Mouse (Mus musculus) frontal cortex, adult 2 months (tissue): ENCODE results near the gene Cox8b. TPM values are rescaled to one million over a fixed set of nuclear protein-coding genes. Genes with fewer than 3 reads are reported as not detected.

ENCODE experiments used
- DNase-seq, 2 experiments: peaks; one replicate each; pipeline ENCODE4 v3.0.0; 2022; ENCODE audit warnings: low spot score in 1 of 2; ENCODE audit errors: extremely low spot score in 1 of 2
- polyA plus RNA-seq: library from polyadenylated mRNA; depleted of rRNA; stranded (reverse); fragments of >200 nt; gene quantifications from 2 replicates; pipeline ENCODE4 v1.2.3, GENCODE M21; 2012; rRNA removed

Cox8b gene
- polyA plus RNA-seq, 1 experiment: 0.76 TPM

DNA sequence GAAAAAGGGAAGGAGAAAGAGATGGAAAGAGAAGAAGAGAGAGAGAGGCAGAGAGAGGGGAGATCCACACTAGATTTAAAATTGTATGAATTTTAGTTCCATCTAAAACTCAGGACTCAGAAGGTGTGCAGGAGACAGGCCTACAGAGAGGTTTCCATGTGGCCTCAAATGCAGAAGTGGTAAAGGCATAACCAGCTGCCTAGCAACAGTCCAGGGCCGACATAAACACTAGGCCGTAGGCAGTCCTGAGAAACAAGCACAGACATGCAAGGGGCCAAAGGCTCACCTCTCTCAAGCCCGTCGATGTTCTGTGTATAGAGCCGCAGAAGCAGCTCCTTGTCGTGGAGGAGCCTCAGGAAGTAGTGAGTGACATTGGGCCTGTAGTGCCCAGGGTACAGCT, 22.9 kb downstream of the Cox8b start:
- no peak for DNase-seq

GRCm38 (mm10) chr7:140874224-140874623, 26.0 kb downstream of the Cox8b start:
- DNase-seq: no peak

DNA sequence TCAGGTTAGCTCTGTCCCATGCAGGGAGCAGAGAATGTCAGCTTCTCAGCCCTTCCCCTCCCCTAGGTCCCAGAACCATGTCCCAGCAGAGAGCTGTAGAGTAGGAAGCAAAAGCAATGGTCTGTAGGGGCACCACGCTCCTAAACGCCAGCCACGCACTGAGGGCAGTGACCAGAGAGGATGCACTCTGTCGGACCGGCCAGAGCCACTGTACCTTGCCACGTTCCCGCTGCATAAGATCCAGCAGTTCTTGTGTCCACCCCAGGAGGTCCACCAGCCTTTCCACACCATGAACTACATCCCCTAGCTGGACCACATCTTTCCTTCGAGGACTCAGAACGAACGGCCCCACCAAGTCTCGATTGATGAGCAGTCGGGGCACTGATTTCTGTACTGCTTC, 35.5 kb downstream of the Cox8b start:
- no peak for DNase-seq

DNA sequence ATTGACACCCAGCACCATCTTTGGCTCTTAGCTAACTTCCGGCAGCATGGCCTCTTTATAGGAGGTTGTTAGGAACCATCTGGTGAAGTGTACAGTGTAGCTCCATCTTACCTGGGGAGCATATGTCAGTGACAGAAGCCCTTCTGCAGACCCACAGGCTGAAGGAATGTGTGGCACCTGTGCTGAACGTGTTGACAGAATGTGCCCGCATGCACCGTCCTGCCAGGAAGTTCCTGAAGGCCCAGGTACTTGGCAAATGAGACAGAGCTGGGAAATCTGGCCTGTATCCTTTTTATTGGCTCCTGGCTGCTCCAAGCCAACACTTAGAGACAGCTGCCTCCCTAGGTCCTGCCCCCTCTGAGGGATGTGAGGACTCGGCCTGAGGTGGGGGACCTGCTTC, 39.5 kb downstream of the Cox8b start:
- DNase-seq: no peak

- DNase-seq: no peak
These were observed 40.2 kb downstream of the Cox8b start for GRCm38 (mm10) chr7:140859997-140860396.

DNA sequence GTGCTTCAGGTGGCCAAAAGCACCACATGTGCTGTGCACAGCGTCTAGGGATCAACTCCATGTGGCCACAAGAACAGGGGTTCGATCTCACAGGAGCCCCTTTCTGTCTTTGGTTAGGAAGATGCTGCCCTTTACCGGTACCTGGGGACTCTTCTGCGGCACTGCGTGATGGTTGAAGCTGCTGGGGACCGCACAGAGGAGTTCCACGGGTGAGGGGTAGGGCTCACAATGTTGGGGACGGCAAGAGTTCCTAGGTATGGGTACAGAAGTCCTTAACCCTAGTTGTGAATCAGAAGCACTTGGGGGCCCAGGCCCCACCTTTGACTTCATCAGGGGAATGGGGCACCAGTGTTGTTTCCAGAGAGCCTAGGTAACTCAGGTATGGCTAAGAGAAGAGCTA, 41.5 kb downstream of the Cox8b start:
- DNase-seq: no peak

DNA sequence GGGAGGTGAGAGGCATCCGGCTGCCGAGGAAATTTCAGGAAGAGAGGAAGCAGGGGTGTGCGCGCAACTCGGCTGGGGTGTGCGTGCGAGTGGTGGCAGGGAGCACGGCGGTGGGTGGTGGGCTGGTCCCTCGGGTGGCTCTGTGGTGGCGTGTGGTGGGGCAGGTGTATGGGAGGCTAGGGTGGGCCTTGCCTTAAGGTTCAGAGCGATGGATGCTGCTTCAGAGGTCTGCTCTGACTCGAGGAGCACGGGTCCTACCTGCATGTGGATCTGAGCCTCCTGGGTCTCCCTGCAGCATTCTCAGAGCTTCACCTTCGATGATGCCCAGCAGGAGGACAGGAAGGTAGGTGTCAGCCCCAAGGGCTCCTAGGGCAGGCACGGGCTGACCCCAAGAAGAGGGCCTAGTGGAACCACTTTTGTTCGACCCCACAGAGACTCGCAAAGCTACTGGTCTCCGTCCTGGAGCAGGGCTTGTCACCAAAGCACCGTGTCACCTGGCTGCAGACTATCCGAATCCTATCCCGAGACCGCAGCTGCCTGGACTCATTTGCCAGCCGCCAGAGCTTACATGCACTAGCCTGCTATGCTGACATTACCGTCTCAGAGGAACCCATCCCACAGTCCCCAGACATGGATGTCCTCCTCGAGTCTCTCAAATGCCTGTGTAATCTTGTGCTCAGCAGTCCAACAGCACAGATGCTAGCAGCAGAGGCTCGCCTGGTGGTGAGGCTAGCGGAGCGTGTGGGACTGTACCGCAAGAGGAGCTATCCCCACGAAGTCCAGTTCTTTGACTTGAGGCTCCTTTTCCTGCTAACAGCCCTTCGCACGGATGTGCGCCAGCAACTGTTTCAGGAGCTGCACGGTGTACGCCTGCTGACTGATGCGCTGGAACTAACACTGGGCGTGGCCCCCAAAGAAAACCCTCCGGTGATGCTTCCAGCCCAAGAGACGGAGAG, 42.4 kb downstream of the Cox8b start, which contains the start of gene Bet1l:
Gene Bet1l, minus strand, starts transcription at position 28 of the 956 bp plus-strand sequence.
- no peak for DNase-seq

GRCm38 (mm10) chr7:140856785-140857549, 43.3 kb downstream of the Cox8b start, which contains the start of gene Ric8a:
TSS of gene Ric8a (plus strand) at chr7:140856957.
- DNase-seq: peak; percentile 81 to 90

DNA sequence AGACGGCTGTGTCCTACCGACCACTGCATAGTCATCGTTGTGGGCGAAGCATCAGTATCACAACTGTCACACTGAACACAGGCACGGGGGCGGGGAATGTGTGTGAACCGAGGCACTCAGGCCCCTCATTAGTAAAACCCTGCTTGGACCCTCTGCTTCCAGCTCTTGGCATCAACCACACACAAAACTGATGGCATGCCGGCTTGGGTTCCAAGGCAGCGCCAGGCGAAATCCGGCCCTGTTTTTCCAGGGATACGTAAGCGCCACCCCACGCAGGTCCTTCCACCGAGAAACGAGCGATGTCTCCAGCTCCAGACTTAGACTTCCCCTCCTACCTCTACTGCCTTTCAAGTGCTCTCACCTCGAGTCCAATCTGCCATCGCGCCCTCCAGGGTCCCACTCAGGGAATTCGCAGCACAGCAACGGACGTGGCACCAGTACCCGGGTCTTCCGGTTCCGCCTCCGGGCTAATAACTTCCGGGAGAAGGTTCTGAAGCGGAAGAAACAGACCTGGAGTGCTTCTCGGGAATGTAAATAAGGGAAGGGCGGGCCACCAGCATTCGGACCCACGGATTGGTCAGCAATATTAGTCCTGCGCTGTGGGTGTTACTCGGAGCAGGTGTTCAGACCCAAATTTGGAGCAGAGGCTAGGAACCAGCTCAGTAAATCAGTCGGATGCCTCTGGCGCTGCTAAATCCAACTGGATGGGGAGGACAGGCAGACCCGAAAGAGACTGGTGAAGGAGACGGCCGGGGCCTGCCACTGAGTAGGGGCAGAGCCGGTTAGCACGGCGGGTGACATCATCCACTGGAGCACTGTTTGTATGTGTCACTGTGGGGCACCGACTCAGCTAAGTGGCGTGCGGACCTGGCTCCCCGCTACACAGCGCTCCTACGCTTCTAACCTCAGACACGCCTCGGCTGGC, 44.1 kb downstream of the Cox8b start, which contains the start of gene Gm45785:
Gene Gm45785, minus strand, starts transcription at position 472 of the 925 bp plus-strand sequence.
- peak; percentile 86 to 88 for DNase-seq

- DNase-seq: no peak
These were observed 45.1 kb downstream of the Cox8b start for GRCm38 (mm10) chr7:140855181-140855580.

DNA sequence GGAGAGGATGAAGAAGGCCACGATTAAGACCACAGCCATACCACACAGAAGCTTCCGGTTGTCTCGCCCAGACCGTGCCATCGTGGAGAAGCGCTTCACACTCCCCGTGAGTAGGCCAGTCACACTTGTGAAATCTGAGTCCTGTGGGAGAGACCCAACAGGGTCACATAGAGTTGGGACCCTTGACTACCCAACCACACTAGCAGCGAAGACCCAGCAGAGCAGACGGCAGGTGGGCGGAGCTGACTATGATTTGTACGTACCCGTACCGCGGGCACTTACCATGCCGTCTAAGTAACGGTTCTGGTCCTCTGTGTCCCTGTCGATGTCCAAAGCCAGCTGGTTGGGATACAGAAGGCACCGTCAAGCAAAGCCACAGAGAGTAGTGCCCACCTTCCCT, 45.8 kb downstream of the Cox8b start:
- no peak for DNase-seq

DNA sequence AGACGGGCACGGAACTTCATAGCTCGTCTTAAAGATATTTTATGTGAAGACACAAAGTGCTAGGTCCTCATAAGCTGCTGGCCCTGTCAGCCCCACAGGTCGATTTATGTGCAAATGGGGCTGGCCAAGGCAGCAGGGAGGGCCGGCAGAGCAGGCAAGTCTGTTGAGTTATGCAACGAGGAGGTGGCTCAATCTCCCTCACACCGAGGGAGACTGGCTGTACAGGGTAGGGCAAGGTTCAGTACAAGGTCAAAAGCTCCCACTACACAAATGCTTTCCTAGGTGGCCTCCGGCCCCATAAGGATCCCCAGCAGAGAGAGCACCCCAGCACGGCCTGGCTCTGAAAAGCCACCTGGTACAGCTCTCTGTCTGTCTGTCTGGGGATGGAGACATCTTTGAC, 46.9 kb downstream of the Cox8b start:
- no peak for DNase-seq

- DNase-seq: no peak
These were observed 48.3 kb downstream of the Cox8b start for GRCm38 (mm10) chr7:140851916-140852315.

Other genes with a start within 250 kb of the Cox8b start
- 0.04 and 0.21 TPM in 2 replicates for gene Olfr539, start 240.5 kb downstream of the Cox8b start, polyA plus RNA-seq
- 0.06 TPM in 1 of 2 replicates, not detected in the other for gene Olfr45, start 218.5 kb downstream of the Cox8b start, polyA plus RNA-seq
- gene Olfr541, start 203.2 kb downstream of the Cox8b start, polyA plus RNA-seq: 0.08 TPM in 1 of 2 replicates, not detected in the other
- 0.32 and 0.95 TPM in 2 replicates for gene Cyp2e1, start 136.7 kb downstream of the Cox8b start, polyA plus RNA-seq
- gene Syce1, start 112.6 kb downstream of the Cox8b start, polyA plus RNA-seq: 0.50 and 0.66 TPM in 2 replicates
- gene Zfp941, start 78.3 kb downstream of the Cox8b start, polyA plus RNA-seq: 18.5 and 22.4 TPM in 2 replicates
- 0.78 and 1.4 TPM in 2 replicates for gene Urah, start 65.4 kb downstream of the Cox8b start, polyA plus RNA-seq
- gene Scgb1c1, start 54.9 kb downstream of the Cox8b start, polyA plus RNA-seq: 1.4 and 6.3 TPM in 2 replicates
- gene Odf3, start 52.6 kb downstream of the Cox8b start, polyA plus RNA-seq: 0.26 and 0.36 TPM in 2 replicates
- 0.13 and 0.16 TPM in 2 replicates for gene Gm45785, start 44.1 kb downstream of the Cox8b start, polyA plus RNA-seq
- gene Ric8a, start 43.5 kb downstream of the Cox8b start, polyA plus RNA-seq: 68.7 and 84.4 TPM in 2 replicates
- gene Bet1l, start 42.9 kb downstream of the Cox8b start, polyA plus RNA-seq: 31.9 and 32.3 TPM in 2 replicates
- gene Psmd13, start 18.5 kb downstream of the Cox8b start, polyA plus RNA-seq: 92.8 and 99.7 TPM in 2 replicates
- gene Sirt3, start 18.1 kb downstream of the Cox8b start, polyA plus RNA-seq: 116 and 137 TPM in 2 replicates
- gene Nlrp6, start 20.5 kb upstream of the Cox8b start, polyA plus RNA-seq: 0.17 and 0.18 TPM in 2 replicates
- gene Pgghg, start 40.9 kb upstream of the Cox8b start, polyA plus RNA-seq: 6.9 and 7.1 TPM in 2 replicates
- 0.15 TPM in 1 of 2 replicates, not detected in the other for gene Ifitm5, start 49.8 kb upstream of the Cox8b start, polyA plus RNA-seq
- not detected in 2 replicates for gene Gm45717, start 55.5 kb upstream of the Cox8b start, polyA plus RNA-seq
- gene Ifitm2, start 55.5 kb upstream of the Cox8b start, polyA plus RNA-seq: 46.6 and 48.9 TPM in 2 replicates
- 28.8 and 33.2 TPM in 2 replicates for gene Ifitm1, start 66.8 kb upstream of the Cox8b start, polyA plus RNA-seq
- gene Ifitm3, start 110.3 kb upstream of the Cox8b start, polyA plus RNA-seq: 72.6 and 82.1 TPM in 2 replicates
- gene Ifitm6, start 117.5 kb upstream of the Cox8b start, polyA plus RNA-seq: 0.86 and 1.0 TPM in 2 replicates
- gene Gm17387, start 128.7 kb upstream of the Cox8b start, polyA plus RNA-seq: not detected in 2 replicates
- gene B4galnt4, start 160.7 kb upstream of the Cox8b start, polyA plus RNA-seq: 99.1 and 103 TPM in 2 replicates
- gene Pkp3, start 177.8 kb upstream of the Cox8b start, polyA plus RNA-seq: 0.11 and 0.22 TPM in 2 replicates
- gene Sigirr, start 200.1 kb upstream of the Cox8b start, polyA plus RNA-seq: 3.7 and 4.0 TPM in 2 replicates
- 0.08 and 0.10 TPM in 2 replicates for gene Ano9, start 217.4 kb upstream of the Cox8b start, polyA plus RNA-seq
- 52.1 and 62.4 TPM in 2 replicates for gene Ptdss2, start 221.9 kb upstream of the Cox8b start, polyA plus RNA-seq